Mouse (Mus musculus) thymus, postnatal 25 days (tissue): ENCODE measurements around the gene Rcan2.
A peak's percentile ranks its signal among the peaks of the same experiment; 100 is the strongest.
"Not testable (repeated sequence)": the region's sequence is repeated elsewhere in the genome, so short reads cannot be mapped to it uniquely, and the experiment has no call there.

Source experiments
- DNase-seq: peaks from one replicate; pipeline ENCODE4 v3.0.0; 2022

Rcan2 gene

DNA sequence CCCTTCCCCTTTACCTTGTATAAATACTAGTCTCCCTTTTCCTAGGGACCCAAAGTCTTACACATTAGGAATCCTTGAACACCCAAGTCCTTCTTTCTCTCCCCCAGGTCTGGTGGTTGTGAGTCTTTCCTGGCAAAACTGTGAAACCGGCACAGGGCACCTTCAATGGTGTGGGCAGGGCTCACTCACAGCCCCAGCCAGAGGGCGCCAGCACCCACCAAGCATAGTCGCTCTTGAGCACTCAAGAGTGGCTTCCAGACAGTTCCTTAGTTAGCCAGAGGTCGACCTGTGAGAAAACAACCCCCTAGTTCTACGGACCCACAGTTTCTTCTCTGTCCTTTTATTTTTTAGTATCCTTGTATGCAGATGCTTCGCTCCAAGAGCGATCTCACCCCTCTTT is at the start of gene Rcan2:
Rcan2 (plus strand) TSS at position 275 of the 400 bp plus-strand sequence.
- DNase-seq: peak; percentile 55

- no peak for DNase-seq
Observed at GRCm38 (mm10) chr17:43752811-43753210, 48.3 kb upstream of the Rcan2 start.

- no peak for DNase-seq
Observed at GRCm38 (mm10) chr17:43754687-43755086, 46.5 kb upstream of the Rcan2 start.

DNA sequence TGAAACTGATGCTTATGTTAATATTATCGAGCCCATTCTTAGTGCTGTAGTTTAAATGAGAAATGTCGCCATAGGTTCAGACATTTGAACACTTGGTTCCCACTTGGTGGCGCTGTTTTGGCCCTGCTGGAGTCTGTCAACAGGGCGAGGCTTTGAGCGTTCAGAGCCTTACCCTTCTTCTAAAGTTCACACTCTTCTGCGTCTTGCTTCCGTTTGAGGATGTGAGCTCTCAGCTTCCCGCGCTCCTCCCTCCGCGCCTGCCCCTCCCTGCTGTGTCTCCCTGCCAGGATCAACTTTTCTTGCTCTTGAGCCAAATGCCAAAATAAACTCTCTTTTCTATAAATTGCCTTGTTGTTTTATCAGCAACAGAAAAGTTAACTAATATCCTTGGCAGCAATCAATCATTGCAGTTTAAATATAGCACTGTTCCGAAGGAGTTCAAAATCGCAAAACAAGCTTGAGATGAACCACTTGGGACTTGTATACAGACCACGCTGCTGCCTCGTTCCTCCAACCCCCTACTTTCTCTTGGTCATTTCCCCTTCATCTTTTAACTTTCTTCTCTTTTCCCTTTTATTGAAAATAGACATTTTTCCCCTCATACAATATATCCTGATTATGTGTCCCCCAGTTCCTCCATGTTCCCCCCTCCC is 42.4 kb upstream of the Rcan2 start:
- no peak for DNase-seq

- no peak for DNase-seq
Observed at GRCm38 (mm10) chr17:43784531-43784930, 16.6 kb upstream of the Rcan2 start.

DNA sequence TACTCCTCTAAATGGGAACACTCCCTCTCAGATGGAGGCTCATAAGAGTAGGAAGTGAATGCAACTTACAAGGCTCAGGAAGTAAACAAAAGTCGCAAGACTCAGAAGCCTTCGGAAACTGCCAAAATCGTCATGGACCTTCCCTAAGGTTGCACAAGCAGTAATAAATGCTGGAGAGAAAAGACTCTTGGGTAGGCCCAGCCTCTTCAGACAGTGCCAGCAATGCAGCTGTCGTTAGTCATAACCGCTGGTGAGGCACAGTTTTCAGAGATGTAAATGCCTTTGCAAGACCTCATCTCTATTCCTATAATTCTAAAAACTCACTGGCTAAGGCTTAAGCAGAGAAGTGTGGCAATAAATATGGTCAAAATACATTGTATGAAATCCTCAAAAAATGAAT is 12.9 kb upstream of the Rcan2 start:
- DNase-seq: no peak

GRCm38 (mm10) chr17:43789376-43789775 is 11.8 kb upstream of the Rcan2 start:
- no peak for DNase-seq

DNA sequence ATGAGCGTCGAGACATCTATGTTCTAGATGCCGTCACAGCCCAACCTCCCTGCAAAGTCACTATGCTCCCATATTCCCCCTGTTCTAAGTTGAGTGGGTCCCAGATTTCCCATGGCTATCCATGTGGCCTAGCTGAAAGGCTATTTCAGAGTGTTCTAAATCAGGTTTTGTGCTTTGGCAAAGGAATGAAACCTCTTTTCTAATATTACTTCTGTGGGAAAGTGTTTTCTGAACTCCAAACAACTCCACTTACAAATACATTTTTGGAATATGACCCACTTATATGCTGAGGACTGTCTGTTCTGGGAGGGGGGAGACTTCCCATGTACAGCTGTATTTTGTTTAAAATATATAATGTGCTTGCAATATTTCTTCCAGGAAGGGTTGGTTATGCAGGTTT is 9.4 kb upstream of the Rcan2 start:
- DNase-seq: no peak

DNA sequence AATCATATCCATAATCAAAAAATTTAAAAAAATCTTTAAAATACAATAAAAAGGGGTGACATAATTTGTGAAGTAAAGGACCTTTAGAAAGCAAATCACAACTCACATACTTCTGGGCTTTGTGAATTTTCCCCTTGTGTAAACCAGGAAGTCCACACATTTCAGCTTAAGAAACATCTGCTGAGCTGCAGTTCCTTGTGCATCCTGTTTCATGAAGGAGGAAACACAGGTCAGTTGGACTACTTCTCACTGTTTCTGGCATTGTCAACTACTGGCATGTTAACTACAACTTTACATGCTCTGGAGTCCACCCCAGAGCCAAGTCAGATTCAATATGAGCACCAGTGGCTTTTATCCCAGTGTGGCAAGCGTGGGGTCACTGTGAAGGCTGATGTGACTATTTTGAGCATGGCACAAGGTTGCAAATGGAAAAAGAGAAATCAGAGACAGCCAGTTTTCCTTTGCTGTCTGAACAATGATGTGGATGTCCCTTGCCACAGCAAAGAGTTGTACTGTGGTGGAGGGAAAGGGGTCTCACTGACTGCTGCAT is 6.3 kb upstream of the Rcan2 start:
- no peak for DNase-seq

GRCm38 (mm10) chr17:43801595-43802373 is 633 bp downstream of the Rcan2 start:
- DNase-seq: peak; percentile 11

- no peak for DNase-seq
Observed at GRCm38 (mm10) chr17:43802414-43802813, 1.3 kb downstream of the Rcan2 start.

DNA sequence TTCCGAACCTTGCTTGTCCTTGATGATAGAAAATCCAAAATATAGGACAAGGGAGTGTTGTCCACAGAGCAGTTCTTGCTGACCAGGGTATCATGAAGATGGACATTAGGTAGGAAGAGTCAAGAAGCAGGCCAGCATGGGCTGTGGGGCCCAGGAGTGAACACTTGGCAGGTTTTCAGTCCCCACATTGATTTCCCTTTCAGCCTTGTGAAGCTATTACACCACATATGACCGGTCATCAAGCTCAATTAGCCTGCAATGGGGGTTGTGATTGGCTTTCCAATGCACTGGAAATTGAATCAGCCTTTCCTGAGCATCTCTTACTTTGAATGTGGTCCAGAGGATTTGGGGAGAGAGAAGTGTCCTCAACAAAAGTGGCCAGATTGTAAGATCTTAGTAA is 2.0 kb downstream of the Rcan2 start:
- no peak for DNase-seq

- no peak for DNase-seq
Observed at GRCm38 (mm10) chr17:43803764-43804163, 2.6 kb downstream of the Rcan2 start.

GRCm38 (mm10) chr17:43806841-43807240 is 5.7 kb downstream of the Rcan2 start:
- DNase-seq: no peak

DNA sequence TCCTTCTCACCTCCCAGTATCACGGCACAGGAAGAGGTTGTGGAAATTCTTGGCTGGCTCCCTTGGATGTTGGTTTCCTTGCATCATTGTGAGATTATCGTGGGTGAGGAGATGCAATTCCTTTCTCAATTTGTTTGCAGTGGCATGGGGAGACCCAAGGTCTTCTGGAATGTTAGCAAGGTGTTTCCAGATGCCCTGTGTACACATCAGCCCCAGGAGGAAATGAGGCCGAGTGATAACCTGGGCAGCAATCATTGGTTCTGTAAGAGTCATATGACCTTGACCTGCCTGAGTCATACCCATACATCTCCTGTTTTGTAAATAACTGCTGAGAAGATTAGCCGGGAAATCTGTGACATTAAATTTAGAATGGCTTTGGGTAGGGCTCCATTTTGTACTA is 10.3 kb downstream of the Rcan2 start:
- DNase-seq: no peak

DNA sequence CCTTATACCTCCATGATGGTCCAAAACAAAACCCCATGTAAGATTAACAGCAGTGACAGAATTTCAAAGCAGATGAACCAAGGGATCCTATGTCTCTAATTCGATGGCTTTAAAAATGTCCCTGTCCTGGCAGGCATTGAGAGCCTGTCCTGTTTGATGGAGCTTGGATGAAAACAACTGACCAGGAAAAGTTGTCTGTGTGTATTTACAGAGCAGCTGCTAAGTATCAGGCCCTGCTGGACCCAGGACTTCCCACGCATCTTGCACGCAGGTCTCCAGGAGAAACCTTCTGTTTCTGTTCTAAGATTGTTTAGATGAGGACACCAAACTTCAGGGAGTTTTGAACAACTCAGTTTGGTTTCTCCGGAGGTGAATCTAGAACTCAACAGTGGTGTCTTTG is 14.2 kb downstream of the Rcan2 start:
- no peak for DNase-seq

- no peak for DNase-seq
Observed at GRCm38 (mm10) chr17:43816480-43816879, 15.3 kb downstream of the Rcan2 start.

DNA sequence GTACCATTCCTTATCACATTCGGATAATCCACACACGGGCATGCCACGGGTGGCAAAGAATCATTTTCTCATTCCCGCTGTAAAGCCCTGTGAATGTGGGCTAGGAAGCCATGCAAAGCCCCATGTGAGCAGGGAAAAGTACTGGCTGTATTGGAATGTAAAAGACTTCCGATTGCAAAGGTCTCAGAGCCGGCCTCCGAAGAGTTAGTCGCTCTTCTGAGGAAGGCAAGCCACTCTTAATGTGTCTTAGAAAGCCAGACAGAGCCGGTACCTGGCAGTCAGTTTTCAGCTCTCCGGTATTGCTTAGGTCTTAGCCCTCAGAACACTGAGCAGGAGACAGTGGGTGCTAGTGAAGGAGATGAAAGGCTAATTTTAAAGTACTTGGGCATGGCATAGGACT is 16.0 kb downstream of the Rcan2 start:
- no peak for DNase-seq

DNA sequence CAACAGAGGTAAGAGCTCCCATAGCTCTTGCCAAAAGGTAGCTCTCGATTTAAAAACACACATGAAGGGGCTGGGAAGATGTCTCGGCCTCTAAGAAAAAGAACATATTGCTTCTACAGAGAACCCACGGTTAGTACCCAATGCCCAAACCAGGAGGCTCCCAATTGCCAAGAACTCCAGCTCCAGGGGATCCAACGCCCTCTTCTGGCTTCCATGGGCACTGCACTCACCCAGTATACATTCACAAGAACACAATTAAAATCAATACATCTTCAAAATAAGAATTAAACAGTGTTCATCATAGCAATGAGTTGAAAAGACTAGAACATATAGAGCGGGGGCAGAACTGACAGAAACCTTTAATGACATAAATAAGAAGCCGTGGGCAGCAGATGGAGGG is 17.2 kb downstream of the Rcan2 start:
- DNase-seq: no peak

DNA sequence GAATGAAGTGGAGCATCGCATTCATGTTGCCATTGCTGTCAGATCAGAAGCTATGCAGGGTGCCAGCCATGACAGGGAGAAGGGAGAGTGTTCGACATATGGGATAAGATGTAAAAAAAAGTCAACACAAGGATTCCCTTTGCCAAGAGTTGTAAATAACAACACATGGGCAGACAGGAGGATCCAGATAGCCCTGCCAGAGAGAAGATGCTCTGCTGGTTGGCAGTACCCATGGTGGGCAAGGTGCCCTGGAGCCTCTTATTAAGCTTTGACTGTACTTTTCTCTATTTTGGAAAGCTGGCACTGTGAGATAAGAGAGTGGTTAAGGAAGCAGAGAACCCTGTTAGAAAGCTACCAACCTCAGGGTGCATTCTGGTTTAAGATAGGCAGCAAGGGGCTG is 19.8 kb downstream of the Rcan2 start:
- no peak for DNase-seq

DNA sequence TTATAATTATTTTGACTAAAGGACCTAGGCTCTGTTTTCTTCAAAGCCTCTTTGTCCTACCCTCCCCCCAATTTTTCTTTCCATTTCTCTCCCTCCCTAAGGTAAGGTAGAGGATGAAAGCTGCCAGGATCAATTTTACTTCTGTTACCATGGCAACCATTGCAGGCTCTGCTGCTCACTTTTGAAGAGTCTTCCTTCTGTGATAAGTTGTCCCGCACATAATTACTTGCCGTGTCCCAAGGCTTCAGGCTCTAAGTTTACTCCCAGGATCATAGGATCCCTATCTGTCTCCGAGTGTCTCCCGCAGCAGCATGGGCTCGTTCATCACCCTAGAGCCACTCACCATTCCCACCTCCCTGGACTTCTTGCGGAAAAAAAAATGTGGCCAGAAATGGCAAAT is 21.1 kb downstream of the Rcan2 start:
- DNase-seq: no peak

DNA sequence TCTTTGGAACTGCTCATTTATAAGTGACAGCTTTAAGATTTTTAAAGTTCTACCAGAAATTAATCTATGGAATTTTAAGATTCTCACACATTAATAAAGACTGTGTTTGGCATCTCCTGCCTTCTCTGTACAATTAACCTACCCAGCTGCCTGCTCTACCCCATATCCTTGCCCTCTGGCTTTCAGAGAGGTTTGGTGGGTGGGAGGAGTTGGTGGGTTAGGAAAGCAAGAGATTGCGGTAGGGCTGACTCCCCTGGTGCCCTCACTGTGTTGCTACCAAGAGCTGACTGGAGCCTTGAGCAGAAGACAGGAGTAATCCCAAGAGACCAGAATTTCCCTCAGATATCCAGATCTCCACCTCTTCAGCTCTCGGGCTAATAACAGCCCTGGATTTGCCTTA is 21.5 kb downstream of the Rcan2 start:
- DNase-seq: no peak

DNA sequence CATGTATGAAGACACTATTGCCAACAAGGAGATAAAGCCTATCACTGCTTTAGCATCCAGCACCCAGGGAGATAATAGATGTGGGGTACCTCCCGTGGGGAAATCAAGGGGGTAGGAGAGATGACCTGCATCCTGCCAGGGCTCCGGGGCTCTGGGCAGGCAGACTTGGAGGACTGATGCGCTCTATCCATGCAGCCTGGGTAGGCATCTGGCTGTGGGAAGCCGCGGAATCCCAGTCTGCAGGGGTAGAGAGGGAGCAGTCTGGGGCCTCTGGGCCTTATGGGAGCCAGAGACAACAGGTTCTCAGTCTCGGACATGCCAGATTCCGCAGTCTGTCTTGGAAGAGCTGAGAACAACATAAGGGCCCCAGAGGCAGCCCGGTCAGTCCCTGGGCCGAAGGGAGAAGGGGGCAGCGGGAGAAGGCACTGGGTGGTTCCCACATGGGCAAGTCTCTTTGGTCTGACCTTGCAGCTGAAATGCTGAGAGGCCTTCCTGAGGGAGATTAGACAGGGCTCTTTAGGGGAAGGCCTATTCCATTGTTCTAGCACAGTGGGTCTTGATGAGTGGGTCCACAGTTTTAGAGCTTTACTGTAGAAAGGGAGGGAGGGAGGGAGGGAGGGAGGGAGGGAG is 23.7 kb downstream of the Rcan2 start:
- no peak for DNase-seq

GRCm38 (mm10) chr17:43825411-43825785 is 24.2 kb downstream of the Rcan2 start:
- DNase-seq: not testable (repeated sequence)
